Mouse (Mus musculus) bone marrow macrophage, adult 2 months (primary cell): ENCODE data around the gene Ptpn3.

Experiments
- CTCF ChIP-seq: IDR thresholded peaks from 2 replicates; pipeline ENCODE4 v1.5.1; 2012; ENCODE audit warnings: low read depth, mild to moderate bottlenecking, low read length, moderate library complexity
- POLR2A ChIP-seq: IDR thresholded peaks from 2 replicates; pipeline ENCODE4 v1.6.1; 2012; ENCODE audit warnings: mild to moderate bottlenecking, low read depth, low read length, borderline replicate concordance

DNA sequence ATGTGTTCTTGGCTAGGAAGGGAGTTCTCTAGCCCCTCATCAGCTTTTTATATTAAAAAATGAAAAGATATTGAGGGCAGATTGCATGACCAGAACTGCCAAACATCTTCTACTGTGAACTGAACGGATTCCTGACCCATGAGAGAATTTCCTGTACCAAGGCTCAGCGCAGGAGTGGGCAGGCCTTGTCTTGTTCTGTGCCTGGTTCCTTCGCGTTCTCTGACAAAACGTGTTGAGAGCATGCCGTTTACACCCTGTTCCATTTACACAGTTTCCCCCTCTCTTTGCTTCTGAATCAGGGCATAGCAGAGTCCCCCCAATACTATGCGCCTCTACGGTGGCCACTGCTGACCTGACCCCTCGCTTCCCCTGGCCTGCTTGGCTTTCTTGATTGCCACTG, 36.4 kb upstream of the Ptpn3 start:
- no peak for TF ChIP-seq CTCF
- TF ChIP-seq POLR2A, result no peak
